Mouse (Mus musculus) intestine, embryonic 14.5 days (tissue): Measurements from ENCODE around the gene Gm5127. TPM values are rescaled to one million over a fixed set of nuclear protein-coding genes. Genes with fewer than 3 reads are reported as not detected.

Experiments
- ATAC-seq: fragments of 200-750 bp; cut with Nextera tagmentation; replicated peaks from 2 replicates; pipeline ENCODE4 v1.8.0; 2017; ENCODE audit warnings: low read depth, moderate number of reproducible peaks, moderate TSS enrichment, moderate library complexity; ENCODE audit not compliant: low FRiP score, low TSS enrichment
- DNase-seq: peaks from one replicate; pipeline ENCODE4 v3.0.0-alpha.2; 2018; ENCODE audit warnings: low spot score
- H3K27ac ChIP-seq: fragments of 300-500 bp; sonication (generic); 2 replicates; pipeline ENCODE4 v1.5.1; 2014; ENCODE audit warnings: low read depth, mild to moderate bottlenecking, control low read depth
- H3K27me3 ChIP-seq: fragments of 300-500 bp; sonication (generic); replicated peaks from 2 replicates; pipeline ENCODE4 v1.6.1; 2014; ENCODE audit warnings: low read length, control low read depth; ENCODE audit not compliant: control insufficient read depth, insufficient read depth
- H3K36me3 ChIP-seq: fragments of 300-500 bp; sonication (generic); 2 replicates; pipeline ENCODE4 v1.6.1; 2014; ENCODE audit warnings: low read length, control low read depth; ENCODE audit not compliant: control insufficient read depth, insufficient read depth
- H3K4me1 ChIP-seq: fragments of 300-500 bp; sonication (generic); replicated peaks from 2 replicates; pipeline ENCODE4 v1.6.1; 2014; ENCODE audit warnings: low read length, control low read depth, mixed read lengths; ENCODE audit not compliant: control insufficient read depth, insufficient read depth
- H3K4me2 ChIP-seq: fragments of 300-500 bp; sonication (generic); 2 replicates; pipeline ENCODE4 v1.6.1; 2014; ENCODE audit warnings: low read length
- H3K4me3 ChIP-seq: fragments of 300-500 bp; sonication (generic); 2 replicates; pipeline ENCODE4 v1.5.1; 2014; ENCODE audit warnings: low read depth, low read length, control low read depth, mixed read lengths
- H3K9ac ChIP-seq: fragments of 300-500 bp; sonication (generic); 2 replicates; pipeline ENCODE4 v1.6.1; 2014; ENCODE audit warnings: mild to moderate bottlenecking, low read length
- H3K9me3 ChIP-seq: fragments of 300-500 bp; sonication (generic); 2 replicates; pipeline ENCODE4 v1.6.1; 2016; ENCODE audit warnings: low read length, control low read depth; ENCODE audit not compliant: control insufficient read depth
- WGBS: fragments of 180-500 bp; shearing (Covaris S2); extraction: QIAGEN DNeasy Blood & Tissue Kit; methylation state at CpG from one replicate; pipeline ENCODE4 v1.1.7; 2014; 5-methylcytosine and 5-hydroxymethylcytosine counted together
- polyA plus RNA-seq: library from polyadenylated mRNA; unstranded; fragments of >200 nt; fragmentation: Nextera tagmentation; extraction: Ambion mirVana; gene quantifications from 2 replicates; pipeline ENCODE4 v1.2.1, GENCODE M21; 2014

Gm5127 gene
- not detected in 2 replicates for polyA plus RNA-seq

GRCm38 (mm10) chrX:106582886-106583285 lies at the start of gene Gm5127:
Gm5127 (plus strand) TSS chrX:106583186.
- no peak within 1 kb of the TSS for H3K4me3 ChIP-seq
- H3K27me3 ChIP-seq: no peaks in the 10 kb centered on the region
- WGBS: 45% methylated on average over 3 of the region's 3 CpGs
- no peaks in the 10 kb centered on the region for H3K4me1 ChIP-seq
- no peak within 1 kb of the TSS for H3K4me2 ChIP-seq
- no peak within 1 kb of the TSS for H3K9ac ChIP-seq
- no peaks in the 10 kb centered on the region for H3K9me3 ChIP-seq
- DNase-seq (no peak), ATAC-seq (no peak)
- H3K27ac ChIP-seq: no peak within 1 kb of the TSS
- H3K36me3 ChIP-seq: no peaks in the 10 kb centered on the region

- H3K4me2 ChIP-seq: no peak overlapping the region
- DNase-seq (no peak), ATAC-seq (no peak)
- no peak overlapping the region for H3K9ac ChIP-seq
- no peaks in the 10 kb centered on the region for H3K4me1 ChIP-seq
- no peaks in the 10 kb centered on the region for H3K36me3 ChIP-seq
- H3K27ac ChIP-seq: no peak overlapping the region
- no peak overlapping the region for H3K4me3 ChIP-seq
- no peaks in the 10 kb centered on the region for H3K27me3 ChIP-seq
- H3K9me3 ChIP-seq: no peaks in the 10 kb centered on the region
- 43% methylated on average over 3 of the region's 3 CpGs for WGBS
Observed at GRCm38 (mm10) chrX:106536359-106536758, 46.6 kb upstream of the Gm5127 start.

GRCm38 (mm10) chrX:106555457-106555856 lies 27.5 kb upstream of the Gm5127 start:
- Histone ChIP-seq H3K4me3 (no peak overlapping the region), H3K4me1 (no peaks in the 10 kb centered on the region), H3K27ac (no peak overlapping the region), H3K4me2 (no peak overlapping the region), H3K27me3 (no peaks in the 10 kb centered on the region), H3K9me3 (no peaks in the 10 kb centered on the region), H3K9ac (no peak overlapping the region), H3K36me3 (no peaks in the 10 kb centered on the region)
- no peak for DNase-seq
- WGBS: 81% methylated on average over 2 of the region's 2 CpGs
- no peak for ATAC-seq

GRCm38 (mm10) chrX:106578966-106579365 lies 4.0 kb upstream of the Gm5127 start:
- no peak for ATAC-seq
- Histone ChIP-seq H3K4me2 (no peak overlapping the region), H3K36me3 (no peaks in the 10 kb centered on the region), H3K9me3 (no peaks in the 10 kb centered on the region), H3K4me3 (no peak overlapping the region), H3K9ac (no peak overlapping the region), H3K4me1 (no peaks in the 10 kb centered on the region), H3K27me3 (no peaks in the 10 kb centered on the region), H3K27ac (no peak overlapping the region)
- no peak for DNase-seq
- 69% methylated on average over 3 of the region's 3 CpGs for WGBS

GRCm38 (mm10) chrX:106580410-106580809 lies 2.6 kb upstream of the Gm5127 start:
- H3K27ac ChIP-seq: no peak overlapping the region
- no peak for ATAC-seq
- no peak for DNase-seq

GRCm38 (mm10) chrX:106582197-106582596 lies 789 bp upstream of the Gm5127 start:
- no peaks in the 10 kb centered on the region for H3K9me3 ChIP-seq
- H3K36me3 ChIP-seq: no peaks in the 10 kb centered on the region
- ATAC-seq (no peak), DNase-seq (no peak)
- no peak overlapping the region for H3K27ac ChIP-seq
- H3K4me3 ChIP-seq: no peak overlapping the region
- H3K9ac ChIP-seq: no peak overlapping the region
- H3K4me1 ChIP-seq: no peaks in the 10 kb centered on the region
- no peak overlapping the region for H3K4me2 ChIP-seq
- H3K27me3 ChIP-seq: no peaks in the 10 kb centered on the region
- 49% methylated on average over 2 of the region's 2 CpGs for WGBS

More at GRCm38 (mm10) chrX:106580410-106580809, 2.6 kb upstream of the Gm5127 start:
- Histone ChIP-seq H3K27me3 (no peaks in the 10 kb centered on the region), H3K9ac (no peak overlapping the region), H3K4me2 (no peak overlapping the region), H3K36me3 (no peaks in the 10 kb centered on the region), H3K4me1 (no peaks in the 10 kb centered on the region), H3K9me3 (no peaks in the 10 kb centered on the region), H3K4me3 (no peak overlapping the region)

GRCm38 (mm10) chrX:106593914-106594313 lies 10.9 kb downstream of the Gm5127 start:
- Histone ChIP-seq H3K9ac (no peak overlapping the region), H3K4me3 (no peak overlapping the region), H3K4me2 (no peak overlapping the region), H3K27ac (no peak overlapping the region), H3K4me1 (no peaks in the 10 kb centered on the region), H3K9me3 (no peaks in the 10 kb centered on the region), H3K36me3 (no peaks in the 10 kb centered on the region), H3K27me3 (no peaks in the 10 kb centered on the region)
- ATAC-seq (no peak), DNase-seq (no peak)

GRCm38 (mm10) chrX:106595904-106596303 lies 12.9 kb downstream of the Gm5127 start:
- Histone ChIP-seq H3K4me2 (no peak overlapping the region), H3K4me1 (no peaks in the 10 kb centered on the region), H3K9ac (no peak overlapping the region), H3K27me3 (no peaks in the 10 kb centered on the region), H3K36me3 (no peaks in the 10 kb centered on the region), H3K4me3 (no peak overlapping the region), H3K27ac (no peak overlapping the region), H3K9me3 (no peaks in the 10 kb centered on the region)
- no peak for ATAC-seq
- DNase-seq: no peak
- WGBS: 79% methylated on average over 1 of the region's 1 CpGs

- Histone ChIP-seq H3K27ac (0 out of 2 replicates have a peak overlapping the region, but pooled peaks have one; percentile 54), H3K4me2 (peak overlapping the region; percentile 41), H3K27me3 (no peaks in the 10 kb centered on the region), H3K4me1 (no peaks in the 10 kb centered on the region), H3K9me3 (no peaks in the 10 kb centered on the region), H3K9ac (no peak overlapping the region), H3K36me3 (no peaks in the 10 kb centered on the region), H3K4me3 (peak overlapping the region; percentile 24)
- DNase-seq (peak; percentile 51), ATAC-seq (no peak)
- WGBS: 19% methylated on average over 9 of the region's 9 CpGs
Observed at GRCm38 (mm10) chrX:106602574-106603258, 19.7 kb downstream of the Gm5127 start.
